Mouse (Mus musculus): ENCODE data around the gene Bex6. TPM values are rescaled to one million over a fixed set of nuclear protein-coding genes. Genes with fewer than 3 reads are reported as not detected.
"Not testable (repeated sequence)": the region's sequence is repeated elsewhere in the genome, so short reads cannot be mapped to it uniquely, and the experiment has no call there.

The Bex6 gene
- polyA plus RNA-seq, 1 experiment from 2014 or later, result not detected

DNA sequence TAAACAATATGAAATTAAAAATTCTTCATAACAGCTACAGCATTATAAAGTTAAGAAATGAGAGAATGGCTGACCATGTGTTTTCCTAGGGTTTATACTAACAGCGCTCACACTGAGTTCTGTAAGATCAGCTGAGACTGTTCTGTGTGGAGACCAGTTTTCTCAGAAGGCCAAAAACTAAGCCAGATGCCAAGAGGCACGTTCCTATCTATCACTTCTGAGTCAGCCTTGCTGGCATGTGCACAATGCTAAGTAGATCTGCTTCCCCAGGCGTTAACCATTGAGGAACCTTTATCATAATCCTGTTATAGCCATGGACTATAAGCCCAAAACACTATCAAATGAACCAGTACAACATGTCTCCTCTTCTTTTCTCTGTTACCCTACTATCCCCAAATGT is 52.4 kb downstream of the Bex6 start:
- not testable (repeated sequence) for ATAC-seq (ENCODE audit: low FRiP score, low read depth); H3K27ac ChIP-seq; H3K9me3 ChIP-seq; H3K9ac ChIP-seq; H3K4me1 ChIP-seq; H3K4me3 ChIP-seq; H3K27me3 ChIP-seq; H3K4me2 ChIP-seq (replicated peaks)
- peaks cover 40% of the 10 kb centered on the region for H3K36me3 ChIP-seq
- 87% methylated on average over 3 of the region's 3 CpGs for WGBS

Other genes starting within 250 kb of the Bex6 start
- gene Pigz, start 246.0 kb upstream of the Bex6 start, polyA plus RNA-seq (2015; fragmentation: Nextera tagmentation; extraction: Ambion mirVana), result 0.50 and 0.79 TPM in 2 replicates
- 84.2 and 86.6 TPM in 2 replicates for gene 0610012G03Rik, start 231.3 kb upstream of the Bex6 start, polyA plus RNA-seq (2015; fragmentation: Nextera tagmentation; extraction: Ambion mirVana)
- 146 TPM in 2 replicates for gene Ncbp2, start 231.3 kb upstream of the Bex6 start, polyA plus RNA-seq (2015; fragmentation: Nextera tagmentation; extraction: Ambion mirVana)
- gene Senp5, start 176.5 kb upstream of the Bex6 start, polyA plus RNA-seq (2015; fragmentation: Nextera tagmentation; extraction: Ambion mirVana), result 16.8 and 18.2 TPM in 2 replicates
- 30.0 and 32.3 TPM in 2 replicates for gene Pak2, start 100.5 kb upstream of the Bex6 start, polyA plus RNA-seq (2015; fragmentation: Nextera tagmentation; extraction: Ambion mirVana)
- 124 and 126 TPM in 2 replicates for gene Pigx, start 80.1 kb upstream of the Bex6 start, polyA plus RNA-seq (2015; fragmentation: Nextera tagmentation; extraction: Ambion mirVana)
- gene Cep19, start 80.0 kb upstream of the Bex6 start, polyA plus RNA-seq (2015; fragmentation: Nextera tagmentation; extraction: Ambion mirVana), result 30.0 and 33.2 TPM in 2 replicates
- gene Nrros, start 14.2 kb upstream of the Bex6 start, polyA plus RNA-seq (2015; fragmentation: Nextera tagmentation; extraction: Ambion mirVana), result 12.3 and 14.3 TPM in 2 replicates
- gene Fbxo45, start 67.3 kb downstream of the Bex6 start, polyA plus RNA-seq (2015; fragmentation: Nextera tagmentation; extraction: Ambion mirVana), result 10.5 and 12.3 TPM in 2 replicates
- gene Wdr53, start 67.4 kb downstream of the Bex6 start, polyA plus RNA-seq (2015; fragmentation: Nextera tagmentation; extraction: Ambion mirVana), result 17.0 and 18.6 TPM in 2 replicates
- gene Smco1, start 91.6 kb downstream of the Bex6 start, polyA plus RNA-seq (2015; fragmentation: Nextera tagmentation; extraction: Ambion mirVana), result not detected in 2 replicates
- gene Rnf168, start 97.6 kb downstream of the Bex6 start, polyA plus RNA-seq (2015; fragmentation: Nextera tagmentation; extraction: Ambion mirVana), result 37.1 and 37.2 TPM in 2 replicates
- gene Ubxn7, start 152.4 kb downstream of the Bex6 start, polyA plus RNA-seq (2015; fragmentation: Nextera tagmentation; extraction: Ambion mirVana), result 29.4 and 35.7 TPM in 2 replicates
- not detected in 2 replicates for gene Tm4sf19, start 220.7 kb downstream of the Bex6 start, polyA plus RNA-seq (2015; fragmentation: Nextera tagmentation; extraction: Ambion mirVana)
- 25.5 and 29.5 TPM in 2 replicates for gene Tctex1d2, start 239.9 kb downstream of the Bex6 start, polyA plus RNA-seq (2015; fragmentation: Nextera tagmentation; extraction: Ambion mirVana)